Mouse (Mus musculus): ENCODE results near the gene Pxdn.

DNA sequence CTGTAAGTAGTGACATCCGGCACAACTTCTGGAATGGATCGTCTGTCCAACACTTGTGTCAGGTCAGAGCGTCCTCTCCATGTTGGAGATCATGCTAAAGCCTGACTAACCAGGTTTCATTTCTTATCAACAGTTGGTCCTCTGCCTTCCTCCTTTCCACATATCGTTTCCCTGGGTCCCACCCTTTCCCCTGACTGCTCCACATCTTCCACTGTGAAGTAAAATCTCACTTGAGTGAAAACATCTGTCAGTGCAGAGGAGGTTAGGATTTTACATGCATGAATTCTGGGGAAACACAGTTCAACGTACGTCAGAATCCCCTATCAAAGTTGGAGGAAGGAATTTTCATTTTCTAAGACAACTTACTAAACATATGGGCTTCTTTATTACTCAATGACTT lies 35.1 kb downstream of the Pxdn start:
- TF ChIP-seq CHD2 (IDR thresholded peaks at IDR 0.05; ENCODE audit: low read depth, low read length) (no peak), ZNF384 (IDR thresholded peaks at IDR 0.05; ENCODE audit: low read depth, low read length) (no peak), HCFC1 (IDR thresholded peaks at IDR 0.05; ENCODE audit: borderline replicate concordance, insufficient read depth, low read length) (no peak), ZC3H11A (IDR thresholded peaks at IDR 0.05; ENCODE audit: borderline replicate concordance, low read depth, low read length) (no peak), MAFK (IDR thresholded peaks at IDR 0.05; ENCODE audit: insufficient read depth, low read depth, low read length) (no peak)

Measured in ES-E14 (cell line).